In genomic region chrX:56374431-56375128, GRCm38 (mm10) we compare ENCODE assay signal across 8 mouse cellular contexts. TPM values are rescaled to one million over a fixed set of nuclear protein-coding genes. Genes with fewer than 3 reads are reported as not detected.
DNase-seq lines count a peak whose midpoint lies in the region; ATAC-seq lines count a peak whose summit lies in the region.
"Not testable (repeated sequence)": the region's sequence is repeated elsewhere in the genome, so short reads cannot be mapped to it uniquely, and the experiment has no call there.

Gene Smim10l2a, plus strand, starts transcription at chrX:56374586.

- peak within 1 kb of the TSS; percentile 58 for H3K4me2 ChIP-seq in intestine, embryonic 16.5 days (ENCODE audit: low read depth, low read length)

- not testable (repeated sequence) for H3K4me1 ChIP-seq in intestine, embryonic 16.5 days (ENCODE audit: control insufficient read depth, insufficient read depth, low read length)

- not testable (repeated sequence) for H3K36me3 ChIP-seq in intestine, embryonic 16.5 days (ENCODE audit: control insufficient read depth, insufficient read depth, low read length)

- ATAC-seq in granulocyte monocyte progenitor cell, adult 5-6 weeks (replicated peaks; ENCODE audit: poor library complexity, severe bottlenecking): peak; percentile 94
- peak; percentile 98 for ATAC-seq in intestine, embryonic 16.5 days

- intact Hi-C loops in left cerebral cortex, postnatal 10 days (cut with DNase I): not testable (repeated sequence)

- not testable (repeated sequence) for H3K27me3 ChIP-seq in intestine, embryonic 16.5 days (replicated peaks; ENCODE audit: control insufficient read depth, insufficient read depth, low read length)

- H3K9me3 ChIP-seq in intestine, embryonic 16.5 days (ENCODE audit: control insufficient read depth, low read length): not testable (repeated sequence)

- H3K27ac ChIP-seq in intestine, embryonic 16.5 days (ENCODE audit: low read length): not testable (repeated sequence)

- peak within 1 kb of the TSS; percentile 54 for H3K9ac ChIP-seq in intestine, embryonic 16.5 days (ENCODE audit: low read depth, low read length)

- peak within 1 kb of the TSS; percentile 50 for H3K4me3 ChIP-seq in intestine, embryonic 16.5 days (ENCODE audit: low read length)

- WGBS in intestine, embryonic 16.5 days: 11% methylated on average over 38 of the region's 56 CpGs

- DNase-seq in adrenal gland, adult 18-20 months (ENCODE audit: low spot score in 2 of 2): peak; percentile 30 to 35
- DNase-seq in embryo, embryonic 10 days (ENCODE audit: low spot score): peak; percentile 69
- DNase-seq in left cerebral cortex, postnatal 10 days (ENCODE audit: extremely low spot score in 1 of 2, low spot score in 2 of 2): peak; percentile 5 to 55
- DNase-seq in lung, postnatal 4 days: peak; percentile 44 to 67
- DNase-seq in right cerebral cortex, adult 18-20 months: peak; percentile 52
- peak; percentile 58 for DNase-seq in urinary bladder, postnatal 14 days (ENCODE audit: low spot score)

RNA-seq across cellular contexts. Expression of gene Smim10l2a, which starts in this region (rescaled TPM):
- under 1 TPM; 0.30 to 0.54 TPM for total RNA-seq in adrenal gland, adult 18-20 months (2021)
- total RNA-seq in granulocyte monocyte progenitor cell, adult 5-6 weeks (2014; fragmentation: Nextera tagmentation): 1.2 TPM in 2 replicates
- 0.46 and 0.82 TPM in 2 replicates for total RNA-seq in granulocyte monocyte progenitor cell, adult 5-6 weeks (2017)
- 4.4 and 4.9 TPM in 2 replicates for polyA plus RNA-seq in intestine, embryonic 16.5 days (2015; fragmentation: Nextera tagmentation; extraction: Ambion mirVana)
- total RNA-seq in left cerebral cortex, postnatal 10 days (2021): 10 to 100 TPM; 42.6 to 48.1 TPM

Comparison
In these comparisons a context has a peak if more than half of its experiments do, and no peak if none do; other contexts are left out.
1. RNA of gene Smim10l2a (total RNA-seq): 42.6 to 48.1 TPM in left cerebral cortex, postnatal 10 days; 0.46 to 1.2 TPM in granulocyte monocyte progenitor cell, adult 5-6 weeks and 0.30 to 0.54 TPM in adrenal gland, adult 18-20 months; every median in the first group is over 10 times any median in the second.
2. Peak in DNase-seq in adrenal gland, adult 18-20 months; RNA of the gene not detected or under 1 TPM.
3. Peak in every context shown above with its lines, with median percentiles within 50 percentile points of each other: DNase-seq.